Mouse (Mus musculus) heart, postnatal 25 days (tissue): Measurements from ENCODE around the gene Srd5a1. TPM values are rescaled to one million over a fixed set of nuclear protein-coding genes. Genes with fewer than 3 reads are reported as not detected.

Source experiments
- DNase-seq: peaks from one replicate; pipeline ENCODE4 v3.0.0; 2022; ENCODE audit warnings: low spot score
- intact Hi-C: fragments of 180-260 bp; cut with DNase I; formaldehyde crosslinking; loops from one replicate; pipeline ENCODE4 v1.15.1; 2025
- total RNA-seq, 2 experiments: library from RNA; stranded (reverse); gene quantifications; 2 replicates each; pipeline ENCODE4 v1.2.3; 2021

Srd5a1 gene
- total RNA-seq, 2 experiments from 2014 or later, result 1.4 TPM

DNA sequence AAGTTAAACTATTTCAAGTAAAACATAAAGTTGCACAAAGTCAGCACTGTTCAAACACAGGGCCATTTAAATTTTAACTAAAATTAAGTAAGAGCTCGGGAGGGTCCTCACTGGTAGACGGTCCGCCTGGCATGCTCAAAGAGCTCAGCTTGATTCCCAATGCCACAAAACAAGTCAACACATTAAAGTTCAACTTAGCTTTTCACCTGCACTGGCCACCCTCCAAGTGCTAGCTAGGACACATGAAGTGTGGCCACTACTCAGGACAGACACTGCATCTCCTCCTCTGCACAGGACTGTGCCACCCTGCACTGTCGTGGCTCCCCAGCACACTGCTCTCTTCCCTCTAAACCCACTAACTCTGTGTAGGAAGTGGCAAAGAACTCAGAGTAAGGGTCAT lies 85.4 kb downstream of the Srd5a1 start:
- DNase-seq, result no peak
- intact Hi-C loops, result no loop called here

DNA sequence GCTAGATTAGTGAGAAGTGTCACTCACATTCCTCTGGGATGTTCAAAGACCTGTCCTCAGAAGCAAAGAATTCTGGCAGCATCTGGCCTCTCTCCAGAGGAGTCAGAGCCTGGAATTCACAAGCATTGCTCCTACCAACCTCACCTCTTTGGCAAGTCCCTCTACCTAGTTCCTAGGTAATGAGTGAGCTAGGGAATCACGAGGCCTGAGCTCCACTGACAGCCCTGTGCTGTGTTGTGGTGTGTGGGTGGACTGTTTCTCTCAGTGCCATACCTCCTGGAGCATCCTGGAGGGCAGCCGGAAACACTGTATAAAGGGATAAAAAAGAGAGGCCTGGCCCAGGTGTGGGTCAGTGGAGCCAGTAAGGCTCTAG lies 87.1 kb downstream of the Srd5a1 start:
- no peak for DNase-seq
- intact Hi-C loops, result no loop called here

Other genes with a start within 250 kb of the Srd5a1 start
- gene Nsun2, start 77.7 kb downstream of the Srd5a1 start, total RNA-seq, result 10 to 100 TPM; 33.5 to 38.2 TPM
- gene Tent4a, start 76.8 kb downstream of the Srd5a1 start, total RNA-seq, result 10 to 100 TPM; 12.0 to 12.6 TPM
- gene Ube2ql1, start 128.4 kb upstream of the Srd5a1 start, total RNA-seq, result 1 to 10 TPM; 3.2 to 4.8 TPM
- gene Med10, start 191.0 kb upstream of the Srd5a1 start, total RNA-seq, result 10 to 100 TPM; 21.3 to 22.1 TPM